Mouse (Mus musculus) heart, adult 2 months (tissue): ENCODE results near the gene Tnfrsf11a.

ENCODE experiments used
- EP300 ChIP-seq: fragments of 200-500 bp; IDR thresholded peaks from 2 replicates; pipeline ENCODE4 v1.6.1; 2011; ENCODE audit warnings: low read depth, low read length, control low read depth; ENCODE audit not compliant: insufficient read depth
- POLR2A ChIP-seq: fragments of 200-500 bp; IDR thresholded peaks from 2 replicates; pipeline ENCODE4 v1.6.1; 2011; ENCODE audit warnings: mild to moderate bottlenecking, low read depth, low read length, control low read depth; ENCODE audit not compliant: insufficient read depth

DNA sequence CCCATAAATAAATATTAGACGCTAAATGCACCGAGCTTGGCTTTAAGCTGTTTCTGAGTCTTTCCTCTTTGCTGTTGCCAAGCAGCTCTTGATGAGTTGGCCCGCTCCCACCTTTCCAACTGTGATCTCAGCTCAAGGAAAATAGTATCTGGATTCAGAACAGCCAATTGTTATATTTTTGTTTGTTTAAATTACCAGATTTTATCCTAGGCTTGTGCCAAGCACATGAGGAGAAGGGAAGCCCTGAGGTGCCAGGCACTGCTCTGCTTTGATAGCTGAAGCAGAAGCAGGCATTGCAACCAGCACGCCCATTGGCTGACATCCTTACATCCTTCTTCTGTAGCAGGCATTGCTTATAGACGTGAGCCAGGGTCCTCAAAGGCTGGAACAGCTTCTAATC is 114.5 kb downstream of the Tnfrsf11a start:
- TF ChIP-seq POLR2A (no peak), EP300 (no peak)
